Mouse (Mus musculus) spleen, adult 2 months (tissue): Measurements from ENCODE around the gene Mzt1.

Experiments
- CTCF ChIP-seq: fragments of 200-500 bp; IDR thresholded peaks from 2 replicates; pipeline ENCODE4 v1.5.1; 2011; ENCODE audit warnings: mild to moderate bottlenecking, inconsistent platforms; ENCODE audit not compliant: insufficient read depth, insufficient read length, insufficient replicate concordance; ENCODE audit errors: extremely low read depth
- POLR2A ChIP-seq: fragments of 200-500 bp; IDR thresholded peaks from 2 replicates; pipeline ENCODE4 v1.6.1; 2011; ENCODE audit warnings: low read depth, low read length, inconsistent platforms

GRCm38 (mm10) chr14:99019136-99019808 is 26.7 kb downstream of the Mzt1 start:
- TF ChIP-seq POLR2A (no peak), CTCF (no peak)
